Mouse (Mus musculus): ENCODE results near the gene Pip5k1a.
"Not testable (repeated sequence)": the region's sequence is repeated elsewhere in the genome, so short reads cannot be mapped to it uniquely, and the experiment has no call there.

Gene Pip5k1a

DNA sequence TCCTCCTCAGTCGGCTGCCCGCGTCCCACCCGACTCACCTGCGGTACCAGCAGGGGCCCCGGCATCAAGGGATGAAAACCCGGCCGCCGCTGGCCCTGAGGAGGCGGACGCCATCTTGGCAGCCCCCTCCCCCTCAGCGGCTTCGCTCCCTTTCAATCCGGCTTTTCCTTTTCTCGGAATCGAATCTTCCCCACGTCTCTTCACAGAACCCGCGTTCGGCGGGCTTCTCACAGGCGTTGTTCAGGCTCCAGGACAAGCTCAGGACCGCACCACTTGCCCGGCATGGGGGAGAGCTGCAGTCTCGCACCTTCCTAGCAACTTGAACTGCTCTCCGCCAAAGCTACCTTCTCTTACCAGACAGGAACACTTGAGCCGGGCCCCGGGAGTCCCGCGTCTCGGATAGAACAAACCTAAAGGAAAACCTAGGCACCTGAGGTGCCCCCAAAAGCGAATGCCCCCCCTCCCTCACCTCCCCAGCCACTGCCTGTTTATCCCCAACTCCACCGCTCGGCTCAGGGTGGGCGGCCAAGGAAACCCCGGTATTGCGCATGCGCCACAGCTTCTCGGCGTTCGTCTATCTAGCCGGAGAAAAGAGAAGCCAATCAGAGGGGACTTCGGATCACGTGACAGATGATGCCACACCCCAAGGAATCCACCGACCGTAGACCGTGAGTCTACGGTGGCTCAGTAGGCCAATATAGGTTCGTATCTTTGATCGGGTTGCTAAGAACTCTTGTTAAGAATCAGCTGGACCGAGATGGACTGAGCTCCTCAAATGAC is at the start of gene Pip5k1a:
Pip5k1a (minus strand) TSS at position 593 of the 780 bp plus-strand sequence.
- DNase-seq (ENCODE audit: low spot score): peak; percentile 94

DNA sequence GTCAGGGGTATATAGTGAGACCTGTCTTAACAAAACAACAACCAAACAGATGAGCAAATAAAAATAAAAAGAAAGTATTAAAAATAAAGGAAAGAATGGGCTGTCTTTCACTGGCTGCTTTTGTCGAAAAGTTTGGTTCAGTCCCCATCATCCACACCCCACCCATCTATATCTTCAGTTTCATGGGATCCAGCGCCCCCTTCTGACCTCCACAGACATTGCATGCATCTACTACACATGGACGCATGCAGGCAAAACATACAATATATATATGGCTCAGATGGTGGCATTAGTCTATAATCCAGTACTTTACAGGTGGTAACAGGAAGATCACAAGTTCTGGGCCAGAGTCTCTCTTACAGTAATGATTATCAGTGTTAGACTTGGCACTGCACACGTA is 47.1 kb upstream of the Pip5k1a start:
- no peak for DNase-seq (ENCODE audit: low spot score)

DNA sequence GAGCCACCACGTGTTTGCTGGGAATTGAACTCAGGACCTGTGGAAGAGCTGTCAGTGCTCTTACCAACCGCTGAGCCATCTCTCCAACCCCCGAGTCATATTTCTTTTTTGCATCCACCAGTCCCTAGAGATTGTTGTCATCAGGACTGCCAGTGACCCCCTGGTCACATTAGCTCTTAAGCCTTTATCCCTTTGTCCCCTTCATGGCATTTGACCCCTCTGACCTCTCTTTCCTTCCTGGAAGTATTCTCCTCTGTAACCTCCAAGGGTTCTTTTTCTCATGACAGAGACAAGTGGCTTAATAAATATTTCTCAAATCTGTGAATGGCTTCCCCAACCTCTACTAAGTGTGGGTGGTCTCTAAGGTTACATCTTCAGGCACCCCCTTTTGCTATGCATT is 41.2 kb upstream of the Pip5k1a start:
- no peak for DNase-seq (ENCODE audit: low spot score)

DNA sequence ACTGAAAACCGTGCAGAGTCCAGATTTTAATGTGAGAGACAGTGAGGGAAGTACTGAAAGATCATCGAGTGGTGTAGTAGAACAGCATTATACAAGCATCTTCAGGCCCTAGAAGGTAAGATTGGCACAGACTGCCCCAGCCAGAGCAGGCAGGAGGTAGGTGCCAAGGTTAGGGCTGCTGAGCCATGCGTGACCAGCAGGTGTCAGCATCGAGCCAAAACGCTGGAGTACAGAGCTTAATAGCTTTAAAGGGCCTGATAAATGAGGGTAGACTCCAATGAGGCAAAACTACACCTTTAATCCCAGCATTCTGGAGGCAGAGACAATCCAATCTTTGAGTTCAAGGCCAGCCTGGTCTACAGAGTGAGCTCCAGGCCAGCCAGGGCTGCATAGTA is 35.9 kb upstream of the Pip5k1a start:
- peak; percentile 66 for DNase-seq (ENCODE audit: low spot score)

DNA sequence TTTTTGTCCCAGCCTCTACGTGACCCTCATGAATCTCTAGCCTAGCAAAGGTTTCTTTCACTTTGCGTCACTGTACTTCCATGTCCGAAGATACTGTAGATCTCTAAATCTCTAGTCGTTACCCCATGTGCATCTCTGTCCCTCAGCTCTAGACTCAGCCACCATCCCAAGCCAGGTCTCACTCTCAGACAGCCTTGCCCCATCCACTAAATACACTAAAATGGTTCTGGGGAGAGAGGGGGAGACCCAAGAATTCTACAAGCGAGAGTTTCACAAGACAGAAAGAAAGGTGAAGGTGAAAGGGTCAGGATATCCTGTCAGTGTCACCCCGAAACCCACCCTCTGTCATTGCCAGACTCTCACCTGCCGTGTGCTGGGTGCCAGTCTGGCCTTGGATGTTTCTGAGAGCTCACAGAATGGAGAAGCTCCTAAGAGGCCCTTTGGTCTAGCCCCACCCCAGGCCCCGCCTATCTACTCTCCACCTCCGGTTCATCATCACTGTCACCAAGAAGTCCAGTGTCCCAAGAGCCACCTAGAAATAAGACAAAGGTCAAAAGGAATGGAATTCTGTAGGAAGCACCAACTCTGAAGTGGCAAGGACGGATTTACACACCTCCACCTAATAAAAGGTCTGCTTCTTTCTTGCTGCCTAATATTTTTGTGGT is 35.4 kb upstream of the Pip5k1a start, which contains the start of gene Tnfaip8l2:
Tnfaip8l2 (minus strand) TSS at position 409 of the 665 bp plus-strand sequence.
- no peak for DNase-seq (ENCODE audit: low spot score)

DNA sequence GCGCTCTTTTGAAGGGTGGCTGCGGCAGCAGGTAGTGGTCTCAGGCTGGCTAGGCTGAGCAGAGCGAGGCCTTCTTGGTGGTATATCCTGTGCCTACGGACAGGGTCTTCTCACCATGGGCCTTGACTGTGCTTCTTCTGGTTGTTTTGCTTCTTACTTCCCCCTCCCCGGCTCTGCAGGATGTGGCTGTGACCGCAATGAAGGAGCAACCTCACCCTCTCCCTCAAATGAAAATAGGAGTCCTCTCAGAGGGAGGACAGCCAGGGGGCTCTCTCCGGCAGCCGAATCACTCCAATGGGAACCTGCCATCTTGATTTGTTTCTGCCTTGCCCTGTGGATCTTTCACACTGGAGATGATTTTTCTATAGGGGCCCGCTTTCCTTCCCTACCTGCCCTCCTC is 34.7 kb upstream of the Pip5k1a start:
- no peak for DNase-seq (ENCODE audit: low spot score)

DNA sequence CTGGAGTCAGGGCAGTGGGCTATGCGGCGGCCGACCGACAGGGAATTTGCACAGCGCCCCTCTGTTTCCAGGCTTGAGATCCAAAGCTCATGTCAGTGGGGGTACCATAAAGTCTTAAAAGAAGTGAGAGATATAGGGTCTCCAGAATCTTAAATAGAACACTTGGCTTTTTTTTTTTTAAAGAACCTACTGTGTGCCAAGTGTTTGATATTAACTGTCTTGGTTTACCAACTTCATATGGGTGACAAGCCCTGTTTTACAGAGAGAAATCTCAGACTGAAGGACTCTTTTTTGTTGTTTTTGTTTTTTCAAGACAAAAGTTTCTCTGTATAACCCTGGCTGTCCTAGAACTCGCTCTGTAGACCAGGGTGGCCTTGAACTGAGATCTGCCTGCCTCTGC is 34.1 kb upstream of the Pip5k1a start:
- DNase-seq (ENCODE audit: low spot score): no peak

DNA sequence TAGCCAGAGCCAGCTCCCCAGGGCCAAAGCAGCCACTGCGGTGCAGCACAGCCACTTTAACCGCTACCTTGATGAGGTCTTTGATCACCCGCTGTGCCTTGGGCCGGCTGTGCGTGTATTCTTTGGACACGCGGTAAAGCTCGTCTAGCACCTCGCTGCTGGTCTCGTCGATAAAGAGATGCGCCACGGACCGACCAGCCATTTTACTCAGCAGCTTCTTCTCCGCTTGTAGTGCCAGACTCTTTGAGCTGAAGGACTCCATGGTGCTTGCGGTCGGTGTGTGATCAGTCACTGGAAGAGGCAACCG is 33.5 kb upstream of the Pip5k1a start:
- DNase-seq (ENCODE audit: low spot score): no peak

DNA sequence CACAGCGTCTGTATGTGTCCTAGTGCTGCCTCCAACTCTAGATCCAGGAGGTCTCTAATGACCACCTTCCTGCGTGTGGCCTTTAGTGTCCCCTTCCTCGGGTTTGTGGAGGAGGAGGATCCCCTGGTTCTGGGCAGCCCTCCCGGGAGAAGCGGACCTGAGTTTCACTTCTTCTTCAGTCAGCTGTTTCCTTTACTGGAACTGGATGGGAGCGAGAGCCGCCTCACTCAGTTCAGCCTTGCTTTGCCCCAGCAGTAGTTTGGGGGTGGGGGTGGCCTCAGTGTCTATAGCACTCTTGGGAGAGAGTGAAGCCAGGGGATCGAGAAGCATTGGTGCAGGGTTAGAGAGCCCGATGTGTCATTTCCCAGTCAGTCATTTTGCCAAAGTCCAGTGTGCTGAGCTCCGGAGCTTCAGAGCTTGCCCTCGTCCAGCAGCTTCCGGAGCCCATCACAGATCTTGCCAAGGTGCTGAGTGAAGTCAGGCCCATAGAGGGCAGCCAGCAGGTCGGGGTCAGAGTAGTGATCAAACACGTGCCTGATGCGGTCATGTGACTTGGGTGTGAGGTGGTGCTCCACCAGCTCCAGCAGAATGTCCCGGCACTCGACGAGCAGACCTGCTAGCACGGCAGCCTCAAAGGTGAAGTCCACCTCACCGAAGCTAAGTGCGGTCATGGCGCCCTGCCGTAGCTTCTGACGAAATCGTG is 33.0 kb upstream of the Pip5k1a start:
- no peak for DNase-seq (ENCODE audit: low spot score)

DNA sequence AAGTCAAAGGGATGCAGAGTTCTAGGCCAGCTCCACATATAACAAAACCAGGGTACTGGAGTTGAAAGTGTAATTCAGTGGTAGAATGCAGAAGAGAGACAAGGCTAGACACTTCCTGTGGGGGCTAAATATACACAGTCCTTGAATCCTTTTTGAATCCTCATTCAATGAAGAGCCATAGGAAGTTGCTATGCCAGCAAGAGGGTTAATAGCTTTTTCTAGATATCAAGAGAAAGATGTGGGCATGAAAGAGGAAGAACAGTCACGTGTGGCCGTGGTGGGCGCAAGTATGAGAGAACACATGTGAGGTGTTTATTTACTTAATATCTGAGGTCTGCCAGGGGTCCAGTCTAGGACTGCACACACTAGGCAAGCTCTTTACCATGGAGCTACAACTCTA is 29.6 kb upstream of the Pip5k1a start:
- DNase-seq (ENCODE audit: low spot score): no peak

DNA sequence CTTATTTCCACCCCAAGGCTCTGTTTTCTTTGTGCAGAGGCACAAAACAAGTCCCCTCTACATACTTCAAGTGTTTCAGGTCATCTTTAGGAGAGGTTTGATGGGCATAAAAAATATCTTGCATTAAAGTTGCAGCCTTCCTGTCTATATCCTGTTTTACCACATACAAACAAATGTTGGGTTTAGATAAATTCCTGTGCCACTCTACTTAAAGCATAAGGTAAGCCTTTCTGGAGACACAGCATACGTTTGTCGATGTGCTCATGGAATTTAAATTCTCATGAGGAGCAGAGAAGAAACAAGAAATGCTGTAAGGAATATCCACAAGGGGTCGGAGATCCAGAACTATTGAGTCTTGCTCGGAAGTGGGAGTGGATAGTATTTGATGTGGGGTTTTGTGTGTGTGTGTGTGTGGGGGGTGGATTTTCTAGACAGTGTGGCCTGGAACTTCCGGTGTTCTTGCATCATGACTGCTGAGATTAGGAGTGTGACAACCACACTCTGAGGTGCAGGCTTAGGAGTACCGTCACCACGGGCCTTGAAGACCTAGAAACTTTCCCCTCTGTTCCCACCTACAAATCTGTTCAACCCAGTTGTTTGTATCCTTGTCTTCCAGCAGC is 28.8 kb upstream of the Pip5k1a start:
- no peak for DNase-seq (ENCODE audit: low spot score)

DNA sequence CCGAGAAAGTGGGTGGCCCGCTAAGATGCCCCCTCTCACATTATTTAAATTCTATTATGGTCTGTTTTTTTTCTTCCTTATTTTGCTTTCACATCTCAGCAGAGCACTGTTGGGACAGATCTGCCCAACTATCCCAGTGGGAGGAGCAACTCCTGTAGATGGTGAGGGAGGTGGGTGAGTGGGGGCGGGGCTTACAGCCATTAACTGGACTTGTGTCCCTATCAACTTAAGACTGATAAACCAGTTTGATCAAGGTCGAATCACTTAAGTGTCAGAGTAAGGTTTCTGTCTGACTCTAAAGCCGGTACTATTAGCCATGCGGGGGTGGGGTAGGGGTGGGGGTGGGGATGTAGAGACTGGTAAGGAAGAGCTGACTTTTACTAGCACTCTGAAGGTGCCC is 28.3 kb upstream of the Pip5k1a start:
- DNase-seq (ENCODE audit: low spot score): peak; percentile 72

DNA sequence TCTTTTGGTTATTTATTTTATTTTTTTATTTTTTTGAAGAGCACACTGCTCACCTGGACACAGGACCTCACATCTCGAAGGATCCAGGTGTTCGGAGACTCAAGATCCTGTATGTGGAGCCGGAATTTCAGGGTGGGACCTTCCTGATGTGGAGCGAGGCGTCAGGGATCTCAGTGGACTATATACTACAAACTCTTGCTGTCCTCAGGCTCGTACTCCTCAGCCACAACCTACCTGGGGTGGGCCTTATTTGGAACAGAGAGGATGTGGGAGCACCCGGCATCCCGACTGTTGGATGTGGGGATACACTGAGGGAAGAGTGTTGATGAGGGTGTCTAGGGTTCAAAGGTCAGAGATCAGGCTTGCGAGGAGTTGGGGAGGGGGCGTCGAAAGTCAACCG is 27.4 kb upstream of the Pip5k1a start:
- not testable (repeated sequence) for DNase-seq (ENCODE audit: low spot score)

DNA sequence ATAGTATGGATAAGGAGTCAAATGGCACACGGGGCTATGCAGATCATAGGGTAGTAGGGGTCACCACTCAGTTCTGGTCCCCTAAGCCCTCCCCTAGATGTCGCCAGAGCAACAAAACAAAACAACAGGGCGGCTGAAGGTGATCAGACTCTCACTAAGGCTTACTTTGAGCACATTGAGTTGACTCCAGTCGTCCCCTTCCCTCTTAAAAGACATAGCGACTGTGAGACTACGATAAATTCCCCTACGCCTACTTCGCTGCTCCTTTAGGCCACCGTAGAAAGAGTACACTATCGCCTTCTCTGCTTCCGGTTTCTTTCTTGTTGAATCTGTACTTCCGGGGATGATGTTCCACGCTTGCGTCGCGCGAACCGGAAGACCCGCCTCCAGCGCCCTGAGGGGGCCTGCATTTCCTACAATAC is 27.0 kb upstream of the Pip5k1a start, which contains the start of the genes Scnm1 and Lysmd1:
Scnm1 (minus strand) TSS at position 332 of the 422 bp plus-strand sequence.
Lysmd1 (plus strand) TSS at position 409 of the 422 bp plus-strand sequence.
- peak; percentile 89 for DNase-seq (ENCODE audit: low spot score)

DNA sequence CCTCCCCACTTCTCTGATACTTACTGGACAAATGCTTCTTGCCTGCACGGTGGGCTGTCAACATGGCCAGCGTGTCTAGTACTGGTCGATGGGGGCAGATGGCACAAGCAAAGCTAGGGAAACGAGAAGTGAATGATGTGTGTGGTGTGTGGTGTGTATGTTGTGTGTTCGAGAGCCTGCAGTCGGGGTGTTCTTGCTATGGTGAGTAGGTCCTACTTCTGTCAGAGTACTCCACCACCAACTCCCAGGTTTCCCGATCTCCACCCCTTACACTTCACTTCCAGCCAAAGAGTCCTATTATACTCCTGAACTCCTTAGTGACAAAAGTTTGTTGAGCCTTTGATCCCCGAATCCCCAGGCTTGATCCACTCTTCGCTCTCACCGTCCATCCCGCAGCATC is 26.4 kb upstream of the Pip5k1a start:
- DNase-seq (ENCODE audit: low spot score): no peak

DNA sequence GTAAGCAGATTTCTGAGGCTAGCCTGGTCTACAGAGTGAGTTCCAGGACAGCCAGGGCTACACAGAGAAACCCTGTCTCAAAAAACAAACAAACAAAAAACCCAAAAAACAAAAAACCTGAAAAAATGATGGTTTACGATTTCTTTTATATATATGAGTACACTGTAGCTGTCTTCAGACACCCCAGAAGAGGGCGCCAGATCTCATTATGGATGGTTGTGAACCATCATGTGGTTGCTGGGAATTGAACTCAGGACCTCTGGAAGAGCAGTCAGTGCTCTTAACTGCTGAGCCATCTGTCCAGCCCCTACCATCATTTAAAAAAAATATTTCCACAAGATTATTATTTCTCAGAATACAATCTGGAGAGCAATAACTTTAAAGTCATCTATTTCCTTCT is 25.7 kb upstream of the Pip5k1a start:
- DNase-seq (ENCODE audit: low spot score): not testable (repeated sequence)

DNA sequence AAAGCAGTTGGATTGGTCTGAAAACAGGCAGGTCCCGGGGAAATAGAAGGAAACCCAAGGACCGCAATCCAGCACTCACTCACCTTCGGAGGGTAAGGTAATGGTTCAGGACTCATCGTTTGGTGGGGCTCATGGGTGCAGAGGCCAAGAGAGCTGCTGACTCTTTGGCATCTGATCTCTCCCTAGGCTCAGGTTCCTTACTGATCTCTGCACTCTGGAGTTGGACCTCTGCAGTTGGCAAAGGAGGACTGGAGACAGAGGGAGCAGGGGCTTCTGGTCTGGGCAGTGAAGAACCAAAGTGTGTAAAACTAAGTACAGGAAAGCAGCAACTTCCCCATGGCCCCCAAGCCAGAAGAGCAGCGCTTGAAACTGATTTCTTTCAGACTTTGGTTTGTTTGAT is 23.4 kb upstream of the Pip5k1a start:
- no peak for DNase-seq (ENCODE audit: low spot score)

DNA sequence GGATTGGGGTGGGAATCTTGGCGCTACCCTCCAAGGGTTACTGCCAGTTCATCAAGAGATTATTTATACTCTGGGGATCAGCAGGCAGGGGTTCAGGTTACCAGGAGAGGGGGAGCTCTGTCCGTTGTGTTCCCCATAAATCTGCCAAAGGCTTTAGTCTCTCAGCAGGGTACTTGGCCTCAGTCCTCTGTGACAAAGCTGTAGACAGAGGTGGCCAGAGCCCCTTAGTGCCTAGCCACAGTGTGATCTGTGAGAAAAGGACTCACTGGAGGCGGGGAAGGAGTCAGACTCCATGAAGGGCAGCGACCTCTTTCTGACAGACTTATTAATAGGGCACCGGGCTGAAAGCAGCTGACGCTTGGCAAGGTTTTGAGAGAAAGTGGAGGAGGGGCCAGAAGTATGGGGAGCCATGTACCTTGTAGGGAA is 22.5 kb upstream of the Pip5k1a start:
- DNase-seq (ENCODE audit: low spot score): no peak

DNA sequence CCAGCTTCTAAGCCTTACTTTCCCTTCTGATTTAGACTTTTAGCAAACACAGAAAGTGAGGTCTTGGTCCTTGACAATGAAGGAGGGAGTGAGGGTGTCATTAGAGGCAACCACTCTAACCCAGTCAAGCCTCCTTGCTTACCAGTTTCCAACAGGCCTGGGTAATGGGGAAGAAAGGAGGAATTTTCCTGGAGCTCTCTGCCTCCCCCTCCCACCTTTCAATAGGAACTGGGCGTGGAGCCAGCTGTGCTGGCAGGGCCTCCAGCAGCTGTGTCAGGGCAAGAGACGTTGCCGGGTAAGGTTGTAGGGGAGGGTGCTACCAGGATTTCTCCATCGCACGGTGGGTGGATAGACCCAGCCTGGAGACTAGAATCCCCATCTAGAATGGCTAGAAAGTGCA is 18.2 kb upstream of the Pip5k1a start:
- DNase-seq (ENCODE audit: low spot score): no peak

DNA sequence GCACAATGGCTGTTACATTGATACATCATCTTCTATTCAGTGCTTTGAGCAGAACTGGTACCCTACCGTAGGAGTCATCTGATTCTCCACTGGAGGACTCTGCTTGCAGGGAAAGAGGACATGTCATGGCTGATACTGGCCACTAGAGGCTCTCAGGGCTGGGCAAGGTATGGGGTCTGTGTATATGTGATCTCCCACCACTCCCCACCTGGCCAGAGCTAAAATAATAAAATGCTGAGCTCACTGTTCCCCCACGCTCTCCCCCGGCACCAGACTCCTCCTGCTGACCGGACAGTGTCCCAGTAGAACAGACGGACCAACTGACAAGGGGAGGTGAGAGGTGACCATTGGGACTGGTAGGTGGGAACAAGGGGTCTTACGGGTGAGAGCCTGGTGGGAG is 17.5 kb upstream of the Pip5k1a start, which contains the start of gene Tmod4:
Tmod4 (plus strand) TSS at position 231 of the 400 bp plus-strand sequence.
- no peak for DNase-seq (ENCODE audit: low spot score)

DNA sequence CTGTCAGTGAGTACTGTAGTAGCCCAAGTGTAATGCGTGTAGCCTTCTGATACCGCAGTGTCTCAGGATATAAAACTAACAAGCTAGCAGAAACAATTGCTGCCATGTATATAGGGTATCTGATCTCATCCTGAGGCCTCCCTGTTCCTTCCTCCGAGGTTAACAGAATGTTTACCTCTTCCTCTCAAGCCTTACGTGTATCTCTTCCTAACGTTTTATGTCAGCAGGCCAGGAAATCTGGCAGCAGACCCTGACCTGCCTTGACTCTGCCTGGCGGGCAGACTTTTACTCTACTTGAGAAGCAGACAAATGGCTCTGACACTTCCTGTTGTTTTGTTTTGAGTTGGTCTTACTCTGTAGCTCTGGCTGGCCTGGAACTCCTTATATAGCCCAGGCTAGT is 14.8 kb upstream of the Pip5k1a start:
- no peak for DNase-seq (ENCODE audit: low spot score)

DNA sequence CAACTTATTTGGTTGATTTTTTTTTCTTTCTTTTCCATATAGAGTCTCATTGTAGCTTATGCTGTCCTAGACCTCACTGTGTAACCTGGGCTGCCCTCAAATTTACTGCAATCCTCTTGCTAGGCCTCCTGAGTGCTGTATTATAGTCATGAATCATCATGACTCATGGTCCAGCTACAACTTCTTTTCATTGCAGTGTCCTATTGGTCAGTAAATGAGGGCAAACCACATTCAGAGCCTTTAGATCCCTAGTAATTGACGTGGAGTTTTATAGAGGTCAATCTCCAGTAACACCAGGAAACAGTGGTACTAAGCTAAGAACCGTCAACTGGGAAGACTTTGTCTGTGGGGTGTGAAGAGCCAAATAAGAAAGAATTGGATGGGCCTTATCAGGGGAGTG is 11.0 kb upstream of the Pip5k1a start:
- DNase-seq (ENCODE audit: low spot score): no peak
